Mouse (Mus musculus) T-helper 2 cell (primary cell): ENCODE measurements around the gene Btbd9.

Experiments used
- in situ Hi-C: fragments of 300-600 bp; cut with MboI, MseI; formaldehyde crosslinking; loops from one replicate; pipeline ENCODE4 v1.15.1; 2025; ENCODE audit warnings: high pct_unique_total_duplicates

Gene Btbd9

DNA sequence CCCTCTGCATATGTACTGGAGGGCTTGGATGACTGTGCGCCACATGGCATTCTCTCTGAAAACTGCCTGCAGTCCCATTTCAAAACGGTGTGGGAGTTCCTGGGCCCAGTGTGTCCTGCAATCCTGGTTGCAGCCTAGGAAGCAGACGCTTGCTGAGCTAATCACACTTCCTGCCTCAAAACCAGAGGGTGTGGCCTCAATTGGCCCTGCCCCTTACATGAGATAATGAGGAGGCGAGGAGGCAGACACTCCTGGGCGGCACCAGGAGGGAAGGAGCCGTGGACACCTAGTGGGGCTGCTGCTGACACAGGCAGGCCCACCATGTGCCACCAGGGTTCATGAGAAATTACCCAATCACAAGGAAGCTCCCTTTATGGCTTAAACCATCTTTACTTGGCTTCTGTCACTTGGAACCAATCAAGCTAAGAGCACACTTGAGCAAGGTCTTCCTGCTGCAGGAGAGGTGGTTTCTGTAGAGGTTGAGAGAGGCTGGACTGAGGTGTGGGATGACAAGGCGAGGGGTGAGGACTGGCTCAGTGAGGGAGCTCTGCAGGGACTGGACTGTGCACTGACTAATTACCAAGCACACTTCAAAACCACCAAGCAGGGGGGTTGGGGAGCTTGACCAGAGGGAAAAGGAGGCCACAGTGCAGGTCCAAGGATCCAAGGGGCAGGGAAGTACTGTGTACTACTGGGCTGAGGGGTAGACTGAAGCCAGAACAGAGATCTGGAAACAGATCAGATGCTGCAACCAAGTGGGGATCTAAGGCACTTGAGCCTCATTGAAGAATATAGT, 295.8 kb downstream of the Btbd9 start:
- in situ Hi-C loops: no loop called here

DNA sequence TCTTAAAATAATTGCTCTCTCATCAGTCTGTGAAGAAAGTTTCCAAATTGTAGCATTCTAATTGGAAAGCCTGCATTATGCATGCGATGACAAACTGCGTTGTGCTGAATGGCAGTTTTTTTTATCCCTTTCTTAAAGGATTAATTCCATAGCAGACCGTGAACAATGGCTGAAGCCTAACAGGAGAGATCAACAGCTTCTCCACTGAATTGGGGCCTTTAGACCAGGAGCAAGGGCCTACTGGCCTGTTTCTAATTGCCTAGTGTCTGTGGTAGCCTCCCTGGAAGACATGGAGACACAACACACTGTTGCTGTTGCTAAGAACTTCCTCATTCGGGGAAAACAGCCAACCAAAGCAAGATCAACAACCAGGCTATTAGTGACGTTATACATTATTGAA, 296.6 kb downstream of the Btbd9 start:
- in situ Hi-C loops: no loop called here

DNA sequence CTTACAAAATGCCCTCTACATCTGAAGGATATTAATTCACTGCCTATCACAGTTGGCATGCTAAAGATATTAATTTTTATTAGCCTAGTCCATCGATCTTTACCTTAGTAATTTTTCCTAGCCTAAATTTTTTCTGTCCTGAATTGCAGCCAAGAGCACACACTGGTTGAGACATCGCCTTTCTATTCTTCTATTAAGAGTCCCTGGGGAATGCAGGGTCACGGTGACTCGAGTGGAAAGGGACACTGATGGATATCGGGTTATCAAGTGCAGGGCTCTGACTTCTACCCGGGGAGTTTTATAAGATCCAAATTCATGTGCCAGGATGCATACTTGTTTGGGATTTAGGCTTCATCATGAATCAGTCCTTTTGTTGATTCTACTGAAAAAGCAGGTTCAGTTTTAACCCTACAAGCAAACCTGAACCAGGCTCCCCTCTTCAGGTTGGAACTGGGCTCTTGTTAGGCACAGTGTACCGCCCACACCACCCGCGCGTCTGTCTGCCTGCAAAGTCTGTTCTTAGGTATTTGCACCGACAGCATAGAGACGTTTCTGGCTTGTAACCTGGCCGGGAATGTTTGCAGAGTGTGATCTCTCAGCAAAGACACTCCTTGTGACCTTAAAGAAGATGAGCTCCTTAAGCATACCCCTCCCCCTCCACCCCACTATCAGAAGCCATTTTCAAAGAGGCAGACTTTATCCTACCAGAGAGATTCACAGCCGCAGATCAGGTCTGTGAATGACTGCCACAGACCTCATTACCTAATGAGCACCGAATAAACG, 297.5 kb downstream of the Btbd9 start:
- in situ Hi-C loops: no loop called here

DNA sequence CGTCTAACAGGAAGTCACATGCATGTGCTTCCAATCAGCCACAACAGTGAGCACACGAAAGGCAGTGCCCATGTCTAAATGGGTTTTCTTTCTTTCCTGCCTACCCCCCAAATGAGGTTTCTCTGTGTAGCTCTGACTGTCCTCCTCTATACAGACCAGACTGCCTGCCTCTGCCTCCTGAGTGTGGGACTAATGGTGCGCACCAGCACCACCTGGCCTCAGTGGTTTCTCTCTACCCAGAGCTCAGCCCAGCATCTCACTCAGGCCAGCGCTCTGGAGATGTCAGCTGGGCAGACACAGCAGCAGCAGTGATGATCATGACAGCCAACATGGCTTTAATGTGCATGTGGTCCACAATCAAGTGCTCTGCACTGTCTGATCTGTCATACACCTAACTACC, 299.8 kb downstream of the Btbd9 start:
- in situ Hi-C loops: no loop called here

DNA sequence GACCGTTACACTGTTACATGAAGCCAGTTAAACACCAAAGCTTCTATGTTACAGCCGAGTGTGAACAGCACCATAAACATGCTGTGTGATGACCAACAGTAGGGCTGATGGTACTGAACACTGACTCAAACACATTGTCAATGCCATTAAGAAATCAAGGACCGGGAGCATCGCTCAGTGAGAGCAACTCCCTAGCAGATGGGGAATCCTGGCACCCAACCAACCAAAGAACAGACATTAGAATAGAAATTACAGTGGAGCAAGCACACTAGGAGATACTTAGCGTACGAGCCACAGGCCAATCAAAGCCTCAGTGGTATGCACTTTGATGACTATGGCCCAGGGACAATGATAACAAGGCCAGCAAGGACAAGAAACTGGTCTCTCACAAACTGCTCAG, 303.5 kb downstream of the Btbd9 start:
- in situ Hi-C loops: no loop called here

DNA sequence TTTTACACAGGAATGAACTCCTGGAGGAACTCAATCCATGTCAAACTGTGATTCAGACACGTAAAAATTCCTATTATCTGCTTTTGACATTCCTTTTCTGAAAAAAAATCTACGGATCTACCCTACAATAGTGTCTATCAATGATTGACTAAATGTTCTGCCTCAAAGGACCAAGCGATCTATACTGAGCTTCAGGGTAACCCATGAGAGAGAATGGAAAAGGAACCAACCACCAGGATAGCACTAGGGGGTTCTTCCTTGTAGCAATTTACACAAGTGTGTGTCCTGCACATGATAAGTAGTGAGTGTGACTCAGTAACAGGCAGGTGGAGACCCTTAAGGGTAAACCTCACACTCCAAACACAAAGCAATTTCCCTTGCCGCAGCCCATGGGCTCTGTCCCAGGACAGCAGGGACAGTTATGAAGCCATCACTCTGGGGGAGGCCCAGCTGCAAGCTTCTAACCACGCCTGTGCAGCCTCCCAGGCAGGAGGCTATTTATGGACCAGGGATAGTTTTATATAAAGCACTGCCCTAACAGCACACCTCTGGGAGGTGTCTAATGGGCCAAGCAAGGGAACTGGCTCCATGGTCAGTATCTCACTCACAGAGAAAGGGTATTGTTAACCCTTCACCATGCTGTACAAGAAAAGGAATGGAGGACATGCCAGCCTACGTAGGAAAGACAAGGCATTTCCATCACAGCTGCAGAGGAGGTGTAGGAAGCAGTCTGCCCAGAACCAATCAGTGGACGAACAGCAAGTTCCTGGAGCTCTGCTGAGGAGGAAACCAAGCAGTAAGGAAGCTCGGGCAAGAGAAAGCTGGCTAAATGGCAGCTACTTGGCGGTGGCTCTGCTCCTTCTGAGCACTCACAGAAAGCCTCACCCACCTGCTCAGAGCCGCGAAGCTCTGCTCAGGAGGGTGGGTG, 306.9 kb downstream of the Btbd9 start:
- in situ Hi-C loops: no loop called here

DNA sequence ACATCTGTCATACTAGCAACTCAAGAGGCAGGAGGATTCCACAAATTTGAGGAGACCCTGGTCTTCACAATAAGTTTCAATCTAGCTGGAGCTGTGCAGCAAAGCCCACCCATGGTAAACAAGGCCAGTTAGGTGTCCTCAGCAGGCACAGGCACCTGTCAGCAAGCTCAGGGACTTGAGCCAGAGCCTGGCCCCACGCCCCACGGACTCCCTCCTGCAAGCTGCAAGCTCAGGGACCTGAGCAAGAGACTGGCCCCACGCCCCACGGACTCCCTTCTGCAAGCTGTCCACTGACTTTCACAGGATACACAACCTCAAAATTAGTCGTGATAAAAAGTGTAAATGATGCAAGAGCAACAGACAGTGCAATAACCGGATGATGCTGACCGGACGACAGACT, 307.8 kb downstream of the Btbd9 start:
- in situ Hi-C loops: no loop called here

DNA sequence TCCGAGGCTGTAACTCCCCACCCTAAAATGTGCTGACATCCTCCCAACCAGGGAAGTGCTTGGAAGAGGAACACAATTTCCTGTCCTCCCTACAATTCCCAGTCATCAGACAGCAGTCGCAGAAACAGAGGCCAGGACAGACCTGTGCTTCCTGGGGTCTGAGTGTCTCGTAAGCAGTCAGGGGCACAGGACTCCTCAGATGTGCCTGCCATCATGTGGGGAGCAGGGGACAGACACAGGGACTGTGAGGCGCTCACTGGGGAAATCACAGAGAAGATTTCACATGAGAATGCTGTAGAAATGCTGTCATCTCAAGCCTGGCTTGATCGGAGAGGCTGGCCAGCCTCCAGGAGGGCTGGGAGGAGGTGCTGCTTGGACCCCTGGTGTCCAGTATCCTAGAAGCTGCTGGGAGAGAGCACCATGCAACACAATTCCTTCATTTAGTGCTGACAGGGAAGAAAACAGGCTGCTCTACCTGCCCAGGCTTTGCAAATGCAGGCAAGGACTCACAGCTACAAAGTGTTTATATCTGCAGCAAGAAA, 308.8 kb downstream of the Btbd9 start:
- in situ Hi-C loops: no loop called here

DNA sequence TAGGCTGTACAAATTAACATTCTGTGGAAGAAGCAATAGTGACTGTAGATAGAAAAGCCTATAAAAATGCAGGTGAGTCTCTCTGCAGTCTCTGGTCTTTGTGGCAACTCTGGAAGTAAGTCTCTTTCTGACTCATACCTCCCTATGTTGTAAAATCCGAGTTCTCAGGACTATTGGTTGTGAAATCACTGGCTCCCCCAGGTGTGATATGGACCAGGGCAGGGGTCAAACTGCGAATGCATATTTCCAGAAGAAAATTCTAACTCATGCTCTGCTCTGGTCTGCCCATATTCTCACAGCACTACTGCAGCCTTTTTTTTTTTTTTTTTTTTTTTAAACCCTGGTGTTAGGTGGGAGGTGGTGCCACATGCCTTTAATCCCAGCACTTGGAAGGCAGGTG, 312.8 kb downstream of the Btbd9 start:
- in situ Hi-C loops: no loop called here

DNA sequence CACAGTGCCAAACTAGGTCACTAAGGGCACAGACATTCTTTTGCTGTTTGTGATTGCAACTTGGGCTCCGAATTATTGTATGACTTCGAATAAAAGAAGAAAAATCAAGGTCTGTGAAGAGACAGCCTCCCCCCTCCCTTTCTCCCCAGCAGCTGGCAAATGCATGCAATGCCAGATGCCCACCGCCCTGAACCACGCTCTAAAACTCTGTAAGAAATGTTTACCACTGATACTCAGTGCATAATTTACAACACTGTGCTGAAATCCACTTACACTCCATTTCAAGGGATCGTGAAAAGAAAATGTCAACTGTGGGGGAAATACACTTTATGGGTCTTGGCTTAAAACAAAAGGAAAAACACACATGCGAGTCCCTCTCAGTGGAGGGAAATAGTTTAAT, 313.3 kb downstream of the Btbd9 start:
- in situ Hi-C loops: no loop called here

DNA sequence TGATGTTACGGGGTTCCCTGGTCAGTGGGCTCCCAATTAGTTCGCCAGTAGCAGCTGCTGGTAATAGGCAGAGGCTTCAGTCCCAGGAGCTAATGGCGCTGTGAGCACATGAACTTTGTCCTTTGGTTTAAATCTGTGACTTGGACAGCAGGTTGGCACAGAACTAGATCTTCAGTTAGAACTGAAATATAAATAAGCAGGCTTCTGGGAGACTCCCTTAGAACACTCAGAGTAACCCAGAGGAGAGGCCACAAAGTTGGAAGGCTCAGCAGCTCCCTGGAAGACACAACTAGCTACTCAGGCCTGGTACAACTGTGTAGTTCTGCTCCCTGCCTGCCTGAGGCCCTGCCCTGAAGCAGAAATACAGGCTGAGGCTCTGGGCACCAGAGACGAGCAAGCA, 313.8 kb downstream of the Btbd9 start:
- in situ Hi-C loops: no loop called here

DNA sequence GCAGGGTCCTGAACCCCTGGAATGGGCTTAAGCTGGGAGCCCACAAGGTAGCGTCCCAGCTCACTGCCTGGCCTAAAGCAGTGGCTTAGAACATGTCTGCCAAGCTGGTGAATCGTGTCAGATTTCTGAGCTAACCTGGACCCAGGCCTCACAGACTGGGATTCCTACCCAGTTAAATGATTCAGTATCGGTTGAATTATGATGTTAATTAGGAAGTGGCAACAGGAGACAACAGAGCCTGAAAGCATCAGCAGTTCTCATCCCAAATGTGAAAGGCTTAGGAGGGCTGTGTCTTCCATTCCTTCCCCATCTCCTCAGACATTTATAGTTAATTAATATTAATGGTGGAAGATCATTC, 314.3 kb downstream of the Btbd9 start:
- in situ Hi-C loops: no loop called here

DNA sequence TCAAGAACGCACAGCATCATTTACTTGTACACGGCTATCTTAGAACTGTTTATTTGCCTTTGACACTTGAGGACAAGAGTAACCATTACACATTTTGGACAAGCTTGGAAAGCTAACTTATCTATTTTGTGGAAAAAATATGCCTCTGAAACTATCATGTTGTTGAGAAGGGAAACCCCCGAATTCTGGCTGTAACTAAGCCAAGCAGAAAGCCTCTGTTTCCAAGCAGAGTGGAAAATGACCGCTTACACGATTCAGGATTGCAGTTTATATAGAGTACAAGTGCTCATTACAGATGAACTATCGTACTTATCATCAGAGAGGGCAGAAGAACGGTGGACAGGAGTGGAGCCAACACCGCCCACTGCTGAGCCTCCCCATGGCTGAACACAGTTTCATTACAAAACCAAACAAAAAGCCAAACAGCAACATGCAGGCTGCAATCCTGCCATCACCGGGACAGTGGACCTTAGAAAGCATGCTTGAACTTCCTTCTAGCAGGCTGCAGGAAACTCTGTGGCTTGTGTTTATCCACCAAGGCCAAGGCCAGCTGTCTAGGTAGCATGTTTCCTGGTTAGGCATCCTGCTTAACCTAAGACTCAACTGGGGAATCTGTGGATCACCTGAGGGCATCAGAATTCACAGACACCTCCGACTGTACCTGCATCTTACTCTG, 314.8 kb downstream of the Btbd9 start:
- in situ Hi-C loops: no loop called here

DNA sequence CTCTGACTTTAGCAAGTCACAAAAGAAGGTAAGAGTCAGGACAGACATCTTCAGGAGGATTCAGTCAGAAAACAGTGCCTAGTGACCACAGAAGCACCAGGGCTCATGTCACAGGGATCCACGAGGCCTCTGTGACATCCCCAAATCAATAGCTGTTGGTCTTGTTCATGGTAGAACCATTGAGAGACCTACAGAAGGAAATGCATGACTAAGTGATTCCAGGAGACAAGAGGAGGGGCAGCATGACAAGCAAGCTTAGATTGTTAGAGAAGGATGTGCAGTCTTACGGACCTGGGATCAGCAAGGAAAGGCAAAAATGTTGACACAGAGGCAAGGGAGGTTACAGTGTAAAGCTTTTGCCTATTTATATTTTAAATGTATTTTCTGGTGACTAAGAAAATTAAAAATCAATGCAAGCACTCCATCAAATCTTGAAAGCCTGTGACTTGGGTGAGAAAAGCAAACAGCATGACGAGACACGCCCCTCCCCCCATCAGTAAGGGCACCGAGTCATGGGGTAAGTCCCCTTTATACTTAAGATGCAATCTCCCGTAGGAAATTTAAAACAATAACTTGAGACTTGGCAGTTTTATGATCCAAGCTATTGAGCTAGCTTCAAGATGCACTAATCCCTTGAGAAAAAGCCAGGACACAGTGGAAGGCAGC, 315.5 kb downstream of the Btbd9 start:
- in situ Hi-C loops: no loop called here

DNA sequence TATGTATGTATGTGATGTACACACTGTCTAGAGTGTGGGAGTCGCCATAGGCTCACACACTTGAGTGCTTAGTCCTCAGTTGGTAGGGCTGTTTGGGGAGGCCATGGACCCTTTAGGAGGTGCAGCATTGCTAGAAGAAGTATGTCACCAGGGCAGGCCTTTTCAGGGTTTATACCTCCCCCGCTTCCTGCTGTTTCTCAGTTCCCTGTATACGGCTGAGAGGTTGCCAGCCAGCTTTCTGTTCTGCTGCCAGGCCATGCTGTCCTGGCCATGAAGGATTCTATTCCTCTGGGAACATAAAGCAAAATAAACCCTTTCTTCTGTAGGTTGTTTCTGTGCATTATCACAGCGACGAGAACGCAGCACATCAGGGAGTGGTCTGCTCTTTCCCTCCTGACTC, 316.4 kb downstream of the Btbd9 start:
- in situ Hi-C loops: no loop called here

DNA sequence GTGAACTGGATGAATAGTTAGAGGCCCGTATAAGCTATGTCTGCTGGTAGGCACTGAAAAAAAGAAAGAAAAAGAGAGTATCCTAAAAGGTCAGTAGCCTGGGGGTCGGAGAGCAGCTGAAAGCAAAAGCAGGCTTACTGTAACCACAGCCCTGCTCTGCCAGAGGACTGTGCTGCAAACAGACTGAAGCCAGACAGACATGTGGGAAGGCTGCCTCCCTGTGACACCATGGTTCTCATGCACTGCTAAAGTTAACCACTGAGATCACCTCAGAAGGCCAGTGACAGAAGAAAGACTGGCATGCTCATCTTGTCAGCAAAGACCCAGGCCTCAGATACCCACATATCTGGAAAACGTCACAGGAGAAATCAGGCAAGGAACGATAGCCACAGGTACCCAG, 317.8 kb downstream of the Btbd9 start:
- in situ Hi-C loops: no loop called here

DNA sequence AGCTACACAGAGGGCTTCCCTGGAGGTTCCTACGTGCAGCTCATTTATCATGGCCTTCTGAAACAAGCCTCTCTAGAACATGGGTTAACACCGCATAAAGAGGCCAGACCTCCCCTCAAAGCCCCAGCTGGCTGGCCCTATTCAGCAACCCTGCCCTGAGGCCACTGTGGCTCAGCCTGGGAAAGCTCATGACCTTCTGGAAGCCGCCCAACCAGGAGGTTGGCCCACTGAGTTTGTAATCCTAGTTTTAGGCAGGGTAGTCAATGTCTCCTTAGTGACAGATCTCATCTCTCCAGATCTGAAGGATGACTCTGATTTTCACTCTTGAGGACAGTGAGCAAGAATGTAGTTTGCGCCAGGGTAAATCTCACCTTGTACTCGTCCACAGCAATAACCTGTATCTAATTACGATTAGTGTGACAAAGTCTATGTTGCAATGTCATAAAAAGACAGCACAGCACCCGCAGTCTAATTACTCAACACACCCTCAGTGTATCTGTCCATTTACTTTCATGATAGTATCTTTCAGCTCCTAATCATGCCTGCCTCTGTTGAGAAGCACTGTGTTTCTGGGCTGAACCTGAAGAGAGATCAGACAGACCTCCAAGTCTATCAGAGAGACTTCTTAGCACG, 320.2 kb downstream of the Btbd9 start:
- in situ Hi-C loops: no loop called here

DNA sequence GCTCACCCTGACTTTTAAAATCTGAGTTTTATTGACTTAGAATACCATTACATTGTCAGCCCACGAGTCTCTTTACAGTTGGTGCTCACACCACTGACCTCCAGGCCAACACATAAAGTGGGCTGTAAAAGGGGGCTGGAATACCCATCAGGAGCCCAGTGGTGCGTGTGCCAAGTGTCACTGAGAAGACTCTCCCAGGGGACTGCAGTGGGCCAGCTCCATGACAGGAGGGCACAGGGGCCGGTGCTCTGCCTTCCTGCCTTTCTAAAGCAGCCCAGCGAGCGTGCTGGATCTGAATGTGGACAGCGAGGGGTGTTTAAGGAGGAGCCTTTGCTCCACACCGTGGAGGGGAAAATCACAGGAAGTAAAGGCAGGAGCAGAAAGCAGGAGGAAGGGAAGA, 322.4 kb downstream of the Btbd9 start:
- in situ Hi-C loops: loop anchor here (5.0 kb wide), 1 partner anchor 58 kb away; no protein-coding TSS in a partner anchor

DNA sequence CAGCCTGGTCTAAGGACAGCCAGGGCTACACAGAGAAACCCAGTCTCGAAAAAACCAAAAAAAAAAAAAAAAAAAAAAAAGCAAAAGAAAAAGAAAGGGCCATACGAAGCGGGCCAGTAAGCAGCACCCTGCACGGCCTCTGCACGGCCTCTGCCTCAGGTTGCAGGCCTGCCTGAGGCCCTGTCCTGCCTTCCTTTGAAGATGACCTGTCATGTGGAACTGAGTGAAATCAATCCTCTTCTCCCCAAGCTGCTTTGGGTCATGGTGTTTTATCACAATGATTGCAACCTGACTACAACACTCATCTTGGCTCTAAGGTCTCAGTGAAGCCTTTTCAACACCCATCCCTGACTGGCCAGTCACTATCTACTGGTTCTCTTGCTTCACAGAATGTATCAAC, 323.3 kb downstream of the Btbd9 start:
- in situ Hi-C loops: loop anchor here (5.0 kb wide), 1 partner anchor 59 kb away; no protein-coding TSS in a partner anchor

DNA sequence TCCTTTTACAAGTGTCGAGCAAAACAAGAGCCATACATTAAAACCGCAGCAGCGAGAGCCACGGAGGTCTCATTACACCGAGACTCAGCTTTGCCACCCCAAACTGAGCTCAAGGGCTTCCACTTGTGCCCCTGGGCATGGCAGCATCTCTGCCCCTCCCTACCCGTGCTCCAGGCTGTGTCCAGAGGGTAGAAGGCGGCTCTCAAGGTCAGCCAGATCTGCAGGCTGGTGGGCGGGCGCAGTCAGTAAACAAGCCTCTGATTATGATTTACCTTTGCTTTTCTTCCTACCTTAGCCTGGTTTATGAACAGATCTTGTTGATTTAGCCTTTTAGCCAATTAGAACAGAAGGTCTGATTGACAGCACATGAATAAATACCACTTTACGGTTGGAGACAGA, 331.0 kb downstream of the Btbd9 start:
- in situ Hi-C loops: no loop called here
